Mouse (Mus musculus) kidney, adult 2 months (tissue): ENCODE results near the gene Ccl7.

Experiments
- CTCF ChIP-seq: fragments of 200-500 bp; conservative IDR thresholded peaks from 2 replicates; pipeline ENCODE4 v1.5.1; 2011; ENCODE audit warnings: low read depth, mild to moderate bottlenecking, control low read depth, low read length, moderate library complexity, mixed read lengths; ENCODE audit not compliant: insufficient read depth, insufficient read length
- POLR2A ChIP-seq: fragments of 200-500 bp; IDR thresholded peaks from one replicate; pipeline ENCODE4 v1.6.1; 2011; ENCODE audit warnings: low read depth, low read length, control low read depth

GRCm38 (mm10) chr11:82034446-82034845, 11.1 kb upstream of the Ccl7 start:
- TF ChIP-seq POLR2A: no peak
- no peak for TF ChIP-seq CTCF
